Mouse (Mus musculus): ENCODE results near the gene Syt14. TPM values are rescaled to one million over a fixed set of nuclear protein-coding genes. Genes with fewer than 3 reads are reported as not detected.

Gene Syt14
- polyA plus RNA-seq, 1 experiment: 0.11 TPM

GRCm38 (mm10) chr1:192849616-192850015 lies 186.0 kb downstream of the Syt14 start:
- 61% methylated on average over 5 of the region's 5 CpGs for WGBS
- peaks cover 2% of the 10 kb centered on the region; the same call in 1 of the 2 replicates for H3K4me1 ChIP-seq (ENCODE audit: control insufficient read depth, insufficient read depth, low read length)
- DNase-seq: no peak
- TF ChIP-seq CTCF (IDR thresholded peaks at IDR 0.05; ENCODE audit: insufficient read depth, low read length): no peak
- no peak for TF ChIP-seq POLR2A (IDR thresholded peaks at IDR 0.05; ENCODE audit: borderline replicate concordance, extremely low read depth, low read depth, low read length)
- H3K4me3 ChIP-seq (replicated peaks; ENCODE audit: extremely low read depth, low read depth, low read length): no peak overlapping the region

GRCm38 (mm10) chr1:192847254-192847653 lies 188.3 kb downstream of the Syt14 start:
- H3K4me3 ChIP-seq (replicated peaks; ENCODE audit: extremely low read depth, low read depth, low read length): no peak overlapping the region
- TF ChIP-seq CTCF (IDR thresholded peaks at IDR 0.05; ENCODE audit: insufficient read depth, low read length): no peak
- TF ChIP-seq POLR2A (IDR thresholded peaks at IDR 0.05; ENCODE audit: borderline replicate concordance, extremely low read depth, low read depth, low read length): no peak
- no peaks in the 10 kb centered on the region for H3K4me1 ChIP-seq (ENCODE audit: control insufficient read depth, insufficient read depth, low read length)
- 74% methylated on average over 3 of the region's 3 CpGs for WGBS
- DNase-seq: no peak

Other genes starting within 250 kb of the Syt14 start
- gene Sertad4, start 180.0 kb downstream of the Syt14 start, polyA plus RNA-seq (2012; rRNA removed): 1.3 and 1.7 TPM in 2 replicates
- 9.9 and 14.1 TPM in 2 replicates for gene Diexf, start 94.5 kb upstream of the Syt14 start, polyA plus RNA-seq (2012; rRNA removed)
- gene Irf6, start 117.3 kb upstream of the Syt14 start, polyA plus RNA-seq (2012; rRNA removed): 18.3 and 25.9 TPM in 2 replicates
- gene A130010J15Rik, start 132.3 kb upstream of the Syt14 start, polyA plus RNA-seq (2012; rRNA removed): 2.1 and 2.2 TPM in 2 replicates
- gene Traf3ip3, start 165.9 kb upstream of the Syt14 start, polyA plus RNA-seq (2012; rRNA removed): 4.9 and 5.5 TPM in 2 replicates
- gene Lamb3, start 171.9 kb upstream of the Syt14 start, polyA plus RNA-seq (2012; rRNA removed): 60.8 and 62.3 TPM in 2 replicates
- gene Hsd11b1, start 228.3 kb upstream of the Syt14 start, polyA plus RNA-seq (2012; rRNA removed): 211 and 245 TPM in 2 replicates
- gene G0s2, start 237.4 kb upstream of the Syt14 start, polyA plus RNA-seq (2012; rRNA removed): 180 and 265 TPM in 2 replicates